ENCODE assay signal across 13 mouse cellular contexts in the genomic region with DNA sequence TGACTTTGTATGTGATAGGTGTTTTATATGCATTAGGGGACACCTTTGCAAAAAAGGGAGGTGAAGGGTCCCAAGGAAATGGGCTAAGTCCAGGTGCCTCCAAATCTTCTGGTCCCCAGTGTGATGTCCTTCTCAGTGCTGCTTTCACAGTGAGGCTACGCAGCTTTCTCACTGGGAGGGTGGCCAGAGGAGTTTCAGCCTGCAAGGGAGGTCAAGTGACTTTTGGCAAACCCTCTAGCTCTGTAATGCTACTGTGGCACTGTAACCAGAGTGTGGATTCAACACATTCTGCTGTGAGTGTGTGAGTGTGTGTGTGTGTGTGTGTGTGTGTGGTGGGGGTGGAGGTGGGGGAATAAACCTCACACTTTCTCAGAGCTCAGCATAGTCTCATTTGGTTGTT. TPM values are rescaled to one million over a fixed set of nuclear protein-coding genes. Genes with fewer than 3 reads are reported as not detected.
A peak's percentile ranks its signal among the peaks of the same experiment; 100 is the strongest.
DNase-seq lines count a peak whose midpoint lies in the region; ATAC-seq and TF ChIP-seq lines count a peak whose summit lies in the region.
"Had no signal": no experiment of that assay in that cellular context is flagged by ENCODE, and none has a peak within 500 bp of the region (broad histone marks: within the 10 kb centered on the region; RNA-seq: fewer than 3 reads in every experiment).

No protein-coding gene starts in this region.

- DNase-seq in limb, embryonic 14.5 days (ENCODE audit: low spot score) = peak; percentile 5
- DNase-seq in limb, embryonic 10.5 days (ENCODE audit: low spot score) = no peak
- peak; percentile 46 to 60 for DNase-seq in gastrocnemius, adult 8-10 months (ENCODE audit: low spot score in 2 of 2)
- DNase-seq in heart, postnatal 25 days (ENCODE audit: low spot score) = peak; percentile 38
- DNase-seq in lung, postnatal 25 days (ENCODE audit: low spot score) = peak; percentile 64
- no peak for DNase-seq in thymus, postnatal 0 days (ENCODE audit: low spot score)
- DNase-seq in layer of hippocampus, postnatal 25 days (ENCODE audit: extremely low spot score in 1 of 2, low spot score in 1 of 2) = no peak
- DNase-seq: cerebellum, adult 8-10 months; layer of hippocampus, adult 9-11 months; right cerebral cortex, postnatal 4 days; thymus, postnatal 25 days had no signal

- intact Hi-C loops in heart, postnatal 25 days (cut with DNase I) = loop anchor here (5.0 kb wide), 1 partner anchor 50 kb away; no protein-coding TSS in a partner anchor

- H3K4me3 ChIP-seq in limb, embryonic 14.5 days (replicated peaks; ENCODE audit: low read length) = no peak overlapping the region
- no peak overlapping the region for H3K4me3 ChIP-seq in limb, embryonic 10.5 days
- H3K4me3 ChIP-seq: embryonic facial prominence, embryonic 15.5 days; liver, embryonic 15.5 days had no signal

- ATAC-seq in limb, embryonic 14.5 days (ENCODE audit: low FRiP score, low read depth) = no peak

- H3K9me3 ChIP-seq in limb, embryonic 14.5 days (ENCODE audit: control insufficient read depth, low read length) = no peaks in the 10 kb centered on the region
- no peaks in the 10 kb centered on the region for H3K9me3 ChIP-seq in limb, embryonic 10.5 days (replicated peaks)
- H3K9me3 ChIP-seq: embryonic facial prominence, embryonic 15.5 days; liver, embryonic 15.5 days had no signal

- peaks cover 32% of the 10 kb centered on the region for H3K36me3 ChIP-seq in limb, embryonic 14.5 days (ENCODE audit: control insufficient read depth, insufficient read depth, low read length)
- peaks cover 39% of the 10 kb centered on the region for H3K36me3 ChIP-seq in limb, embryonic 10.5 days

- WGBS in limb, embryonic 14.5 days = 82% methylated on average over 1 of the region's 1 CpGs
- 76% methylated on average over 1 of the region's 1 CpGs for WGBS in limb, embryonic 10.5 days

- no peak overlapping the region for H3K27ac ChIP-seq in limb, embryonic 14.5 days (replicated peaks; ENCODE audit: low read depth, low read length)
- no peak overlapping the region for H3K27ac ChIP-seq in limb, embryonic 10.5 days
- H3K27ac ChIP-seq: embryonic facial prominence, embryonic 15.5 days; liver, embryonic 15.5 days had no signal

- no peak for TF ChIP-seq POLR2A in limb, embryonic 14.5 days (IDR thresholded peaks at IDR 0.05; ENCODE audit: borderline replicate concordance, extremely low read depth, insufficient read depth, insufficient read length)

- no peak overlapping the region for H3K4me2 ChIP-seq in limb, embryonic 14.5 days (replicated peaks; ENCODE audit: low read depth, low read length, severe bottlenecking)
- H3K4me2 ChIP-seq: embryonic facial prominence, embryonic 15.5 days; liver, embryonic 15.5 days had no signal

- H3K9ac ChIP-seq in limb, embryonic 14.5 days (ENCODE audit: low read depth, low read length, severe bottlenecking) = no peak overlapping the region
- H3K9ac ChIP-seq: embryonic facial prominence, embryonic 15.5 days; liver, embryonic 15.5 days had no signal

- H3K4me1 ChIP-seq in limb, embryonic 14.5 days (ENCODE audit: control insufficient read depth, insufficient read depth, low read length) = peaks cover 7% of the 10 kb centered on the region; the same call in 1 of the 2 replicates
- H3K4me1 ChIP-seq in limb, embryonic 10.5 days = peaks cover 12% of the 10 kb centered on the region

- H3K27me3 ChIP-seq in limb, embryonic 14.5 days (ENCODE audit: control insufficient read depth, insufficient read depth, low read length) = no peaks in the 10 kb centered on the region
- no peaks in the 10 kb centered on the region for H3K27me3 ChIP-seq in limb, embryonic 10.5 days (ENCODE audit: low read depth, poor library complexity, severe bottlenecking)
- H3K27me3 ChIP-seq: embryonic facial prominence, embryonic 15.5 days; liver, embryonic 15.5 days had no signal

RNA-seq across cellular contexts. Expression of a gene that starts 18.5 kb away (rescaled TPM):
- 25.9 and 41.3 TPM in 2 replicates for polyA plus RNA-seq in limb, embryonic 14.5 days (2012; rRNA removed)
- polyA plus RNA-seq in limb, embryonic 14.5 days (2014; fragmentation: Nextera tagmentation; extraction: Ambion mirVana) = 24.0 and 28.8 TPM in 2 replicates
- polyA plus RNA-seq in limb, embryonic 10.5 days (2016; fragmentation: Nextera tagmentation; extraction: Ambion mirVana) = 34.3 and 37.1 TPM in 2 replicates
- total RNA-seq in gastrocnemius, adult 8-10 months (2022) = 10 to 100 TPM in 3 of 4 experiments, 1 to 10 TPM in 1; 8.2 to 11.8 (median 10.9) TPM
- total RNA-seq in heart, postnatal 25 days (2021) = 10 to 100 TPM; 10.4 to 11.0 TPM
- polyA plus RNA-seq in thymus, postnatal 0 days (2015; fragmentation: Nextera tagmentation; extraction: Ambion mirVana) = 10.8 and 12.2 TPM in 2 replicates
- 10 to 100 TPM; 26.0 to 29.3 TPM for total RNA-seq in layer of hippocampus, postnatal 25 days (2021)

Comparison
In these comparisons a context has a peak if more than half of its experiments do, and no peak if none do; other contexts are left out.
1. DNase-seq: peak in limb, embryonic 14.5 days (single experiment), gastrocnemius, adult 8-10 months (2 of 2), heart, postnatal 25 days (single experiment) and lung, postnatal 25 days (single experiment); none in limb, embryonic 10.5 days (single experiment), thymus, postnatal 0 days (single experiment) and layer of hippocampus, postnatal 25 days (0 of 2).